Mouse (Mus musculus) MEL-GATA-1-ER (cell line): ENCODE measurements at regions not wholly inside any gene's neighbourhood (a gene's known extent, or its start where the extent isn't known, plus 50 kb on each side); places are given as distances from the start of the nearest gene placed in this dataset.

Source experiments
- DNase-seq: peaks from one replicate; pipeline ENCODE4 v3.0.0-alpha.2; 2012; ENCODE audit warnings: low read depth; ENCODE audit errors: extremely low read depth

- DNase-seq: no peak
Observed at GRCm38 (mm10) chr10:126748696-126749466, 152.3 kb downstream of the Atp23 start.

GRCm38 (mm10) chr10:126734661-126735060 lies 166.5 kb downstream of the Atp23 start:
- no peak for DNase-seq

GRCm38 (mm10) chr10:126727840-126728239 lies 173.3 kb downstream of the Atp23 start:
- DNase-seq: no peak

- DNase-seq: no peak
Observed at GRCm38 (mm10) chr10:126717961-126718360, 183.2 kb downstream of the Atp23 start.

- no peak for DNase-seq
Observed at GRCm38 (mm10) chr10:126711758-126712157, 189.4 kb downstream of the Atp23 start.

GRCm38 (mm10) chr10:126709219-126709917 lies 191.8 kb downstream of the Atp23 start:
- DNase-seq: no peak

GRCm38 (mm10) chr10:126708730-126709129 lies 192.4 kb downstream of the Atp23 start:
- no peak for DNase-seq

- no peak for DNase-seq
Observed at GRCm38 (mm10) chr10:126708215-126708614, 192.9 kb downstream of the Atp23 start.

- DNase-seq: no peak
Observed at GRCm38 (mm10) chr10:126697086-126697485, 204.1 kb downstream of the Atp23 start.

GRCm38 (mm10) chr10:126690914-126691673 lies 210.1 kb downstream of the Atp23 start:
- no peak for DNase-seq

- DNase-seq: no peak
Observed at GRCm38 (mm10) chr10:126680275-126681184, 220.6 kb downstream of the Atp23 start.

- DNase-seq: no peak
Observed at GRCm38 (mm10) chr10:126679224-126680120, 221.7 kb downstream of the Atp23 start.

GRCm38 (mm10) chr10:126673437-126673836 lies 227.7 kb downstream of the Atp23 start:
- no peak for DNase-seq

- no peak for DNase-seq
Observed at GRCm38 (mm10) chr10:126664408-126665083, 236.6 kb downstream of the Atp23 start.

- DNase-seq: no peak
Observed at GRCm38 (mm10) chr10:126663461-126664013, 237.6 kb downstream of the Atp23 start.

GRCm38 (mm10) chr10:126662765-126663164 lies 238.4 kb downstream of the Atp23 start:
- DNase-seq: no peak

GRCm38 (mm10) chr10:126661095-126661615 lies 240.0 kb downstream of the Atp23 start:
- no peak for DNase-seq

GRCm38 (mm10) chr10:126660024-126660423 lies 241.1 kb downstream of the Atp23 start:
- no peak for DNase-seq

- no peak for DNase-seq
Observed at GRCm38 (mm10) chr10:126652693-126653092, 248.5 kb downstream of the Atp23 start.
